Mouse (Mus musculus): ENCODE data around the gene Mecp2.

DNA sequence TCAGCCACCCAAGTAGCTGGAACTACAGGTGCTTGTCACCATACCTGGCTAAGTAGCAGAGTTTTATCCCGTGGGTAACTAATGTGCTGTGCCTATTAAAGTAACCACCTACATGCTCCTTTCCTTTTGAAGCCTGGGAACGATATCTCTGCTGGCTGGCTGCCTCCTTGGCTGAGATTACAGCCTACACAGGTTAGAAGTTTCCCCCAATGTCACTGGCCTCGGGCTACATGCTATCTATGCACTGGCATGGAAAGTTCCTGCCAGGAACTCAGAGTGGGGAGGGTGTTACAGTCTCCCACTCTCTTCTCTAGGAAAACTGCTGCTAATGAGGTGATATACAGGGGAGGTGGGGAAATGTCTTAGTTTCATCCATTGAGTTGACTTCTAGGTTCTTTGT is 26.4 kb downstream of the Mecp2 start:
- TF ChIP-seq EP300 (IDR thresholded peaks at IDR 0.05; ENCODE audit: insufficient read depth, low read depth, low read length) = no peak
- no peak for TF ChIP-seq POLR2A (IDR thresholded peaks at IDR 0.05; ENCODE audit: insufficient read depth, low read length)
- no peak for TF ChIP-seq CTCF (IDR thresholded peaks at IDR 0.05; ENCODE audit: low read depth, low read length)
